Mouse (Mus musculus) MEL (cell line): ENCODE data around the gene Trim63. TPM values are rescaled to one million over a fixed set of nuclear protein-coding genes. Genes with fewer than 3 reads are reported as not detected.

Experiments used
- DNase-seq: peaks from one replicate; pipeline ENCODE4 v3.0.0; 2011; ENCODE audit warnings: low read depth, low spot score
- H3K27ac ChIP-seq: 2 replicates; pipeline ENCODE4 v1.5.1; 2012; ENCODE audit warnings: low read depth, mild to moderate bottlenecking, control low read depth, low read length, moderate library complexity; ENCODE audit not compliant: control insufficient read depth
- H3K27me3 ChIP-seq, 2 experiments: fragments of 150-350 bp in 1 of 2; sonication (generic) in 1 of 2; 2 replicates each; pipeline ENCODE4 v1.6.1; 2012; ENCODE audit warnings: low read length in 2 of 2, mild to moderate bottlenecking in 2 of 2, improper control_type of control experiment in 1 of 2, moderate library complexity in 1 of 2; ENCODE audit not compliant: insufficient read depth in 2 of 2, control insufficient read depth in 1 of 2
- H3K36me3 ChIP-seq, 2 experiments: 2 replicates each; pipeline ENCODE4 v1.6.1; 2012 to 2014; ENCODE audit warnings: low read length in 2 of 2, improper control_type of control experiment in 1 of 2, inconsistent platforms in 1 of 2, mild to moderate bottlenecking in 1 of 2; ENCODE audit not compliant: insufficient read depth in 2 of 2, control insufficient read depth in 1 of 2
- H3K4me1 ChIP-seq, 2 experiments: fragments of 150-350 bp in 1 of 2; sonication (generic) in 1 of 2; 2 replicates each; pipeline ENCODE4 v1.6.1; 2012; ENCODE audit warnings: low read length in 2 of 2, improper control_type of control experiment in 1 of 2, mild to moderate bottlenecking in 1 of 2; ENCODE audit not compliant: insufficient read depth in 2 of 2, control insufficient read depth in 1 of 2
- H3K4me3 ChIP-seq, 2 experiments: fragments of 150-350 bp in 1 of 2; sonication (generic) in 1 of 2; 2 replicates each; pipeline ENCODE4 v1.5.1; 2012; ENCODE audit warnings: low read depth in 2 of 2, low read length in 2 of 2, mild to moderate bottlenecking in 2 of 2, moderate library complexity in 2 of 2, control low read depth in 1 of 2, improper control_type of control experiment in 1 of 2; ENCODE audit not compliant: control insufficient read depth in 1 of 2, insufficient read depth in 1 of 2
- H3K79me2 ChIP-seq: 2 replicates; pipeline ENCODE4 v1.6.1; 2012; ENCODE audit warnings: mild to moderate bottlenecking, low read length, moderate library complexity; ENCODE audit not compliant: control insufficient read depth, poor library complexity, insufficient read depth
- H3K9ac ChIP-seq: 2 replicates; pipeline ENCODE4 v1.6.1; 2012; ENCODE audit warnings: low read depth, mild to moderate bottlenecking, control low read depth, low read length, moderate library complexity; ENCODE audit not compliant: control insufficient read depth, poor library complexity, severe bottlenecking
- H3K9me3 ChIP-seq: fragments of 150-350 bp; sonication (generic); replicated peaks from 2 replicates; pipeline ENCODE4 v1.6.1; 2012; ENCODE audit warnings: mild to moderate bottlenecking, low read length, improper control_type of control experiment, moderate library complexity; ENCODE audit not compliant: insufficient read depth
- ELF1 ChIP-seq: IDR thresholded peaks from 2 replicates; pipeline ENCODE4 v1.6.1; 2014; ENCODE audit warnings: low read depth, mild to moderate bottlenecking, inconsistent platforms, low read length, improper control_type of control experiment, moderate library complexity
- GABPA ChIP-seq: IDR thresholded peaks from 2 replicates; pipeline ENCODE4 v1.6.1; 2012; ENCODE audit warnings: low read depth, mild to moderate bottlenecking, inconsistent platforms, low read length, improper control_type of control experiment, moderate library complexity
- KAT2A ChIP-seq: conservative IDR thresholded peaks from 2 replicates; pipeline ENCODE4 v1.6.1; 2012; ENCODE audit warnings: low read depth, low read length, improper control_type of control experiment, inconsistent platforms
- MAX ChIP-seq: IDR thresholded peaks from 2 replicates; pipeline ENCODE4 v1.6.1; 2011; ENCODE audit warnings: low read length, improper control_type of control experiment
- MEF2A ChIP-seq: IDR thresholded peaks from 2 replicates; pipeline ENCODE4 v1.6.1; 2014; ENCODE audit warnings: low read depth, mild to moderate bottlenecking, inconsistent platforms, low read length, improper control_type of control experiment; ENCODE audit not compliant: poor library complexity, insufficient replicate concordance, severe bottlenecking; ENCODE audit errors: extremely low read depth
- MXI1 ChIP-seq: IDR thresholded peaks from 2 replicates; pipeline ENCODE4 v1.6.1; 2011; ENCODE audit warnings: mild to moderate bottlenecking, low read depth, low read length, improper control_type of control experiment
- POLR2AphosphoS2 ChIP-seq: IDR thresholded peaks from 2 replicates; pipeline ENCODE4 v1.6.1; 2011; ENCODE audit warnings: low read length, improper control_type of control experiment
- USF2 ChIP-seq, 2 experiments: IDR thresholded peaks; 2 replicates each; pipeline ENCODE4 v1.6.1; 2011 to 2012; ENCODE audit warnings: improper control_type of control experiment in 2 of 2, low read length in 2 of 2, borderline replicate concordance in 1 of 2, inconsistent platforms in 1 of 2, low read depth in 1 of 2, mild to moderate bottlenecking in 1 of 2; ENCODE audit not compliant: insufficient read depth in 1 of 2
- ZNF384 ChIP-seq: IDR thresholded peaks from 2 replicates; pipeline ENCODE4 v1.6.1; 2012; ENCODE audit warnings: low read depth, mild to moderate bottlenecking, inconsistent platforms, low read length, improper control_type of control experiment
- polyA plus RNA-seq, 2 experiments: library from polyadenylated mRNA; stranded (reverse) in 1 of 2; unstranded in 1 of 2; fragments of >175 nt in 1 of 2; fragments of >200 nt in 1 of 2; gene quantifications; 2 replicates each; pipeline versions ENCODE4 v1.2.1 to v1.2.4; 2012; ENCODE audit warnings: low replicate concordance in 2 of 2, low read depth in 1 of 2; ENCODE audit not compliant: insufficient read length in 2 of 2, insufficient read depth in 1 of 2, missing spikeins in 1 of 2
- total RNA-seq: library from RNA; depleted of rRNA; stranded (reverse); fragments of 300-350 nt; gene quantifications from 2 replicates; pipeline ENCODE4 v1.2.3, GENCODE M21; 2012; rRNA removed

Trim63 gene
- total and polyA plus RNA-seq, 3 experiments, result not detected

DNA sequence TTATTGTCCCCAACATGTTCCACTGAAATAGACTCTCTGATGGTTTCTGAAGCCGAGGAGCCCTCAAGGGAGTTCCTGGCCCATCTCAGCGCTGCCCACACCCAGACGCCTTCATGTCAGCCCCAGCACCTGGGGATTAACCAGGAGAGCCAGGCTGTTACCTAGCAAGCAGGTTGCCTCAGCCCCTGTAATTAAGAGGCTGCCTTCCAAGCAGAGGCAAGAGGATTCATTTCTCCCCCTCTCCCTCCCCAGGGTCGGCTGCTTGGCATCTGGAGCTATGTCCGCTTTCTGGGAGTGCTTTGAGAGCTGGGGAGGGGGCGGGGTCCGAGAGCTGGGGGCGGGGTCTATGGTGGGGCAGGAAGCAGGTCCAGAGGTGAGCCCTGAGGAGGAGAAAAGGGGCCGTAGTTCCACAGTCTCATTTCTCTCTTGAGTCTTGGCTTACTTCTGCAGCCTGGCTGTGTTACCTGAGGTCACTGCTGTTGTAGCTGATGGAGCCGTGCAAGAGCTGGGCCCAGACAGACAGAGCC lies 63.2 kb downstream of the Trim63 start:
- no peak for DNase-seq
- Histone ChIP-seq H3K79me2 (no peaks in the 10 kb centered on the region), H3K9ac (no peak overlapping the region), H3K4me3 (no peak overlapping the region), H3K27ac (no peak overlapping the region), H3K4me1 (no peaks in the 10 kb centered on the region), H3K36me3 (no peaks in the 10 kb centered on the region), H3K9me3 (no peaks in the 10 kb centered on the region), H3K27me3 (no peaks in the 10 kb centered on the region)
- TF ChIP-seq POLR2AphosphoS2 (no peak), USF2 (IDR thresholded peaks at IDR 0.05; ENCODE audit: borderline replicate concordance in 1 of 2, insufficient read depth in 1 of 2, low read depth in 1 of 2, low read length in 2 of 2) (no peak), MXI1 (no peak), ZNF384 (no peak), MAX (no peak), GABPA (no peak), ELF1 (no peak), MEF2A (no peak), KAT2A (no peak)

Other genes with a start within 250 kb of the Trim63 start
- gene Cd52, start 220.0 kb upstream of the Trim63 start, total RNA-seq, result 0.52 and 1.3 TPM in 2 replicates
- gene Cd52, start 220.0 kb upstream of the Trim63 start, polyA plus RNA-seq, result under 1 TPM in 1 of 2 experiments, not detected in 1; 0.86 TPM
- 2.6 and 5.4 TPM in 2 replicates for gene Ubxn11, start 212.6 kb upstream of the Trim63 start, total RNA-seq
- gene Ubxn11, start 212.6 kb upstream of the Trim63 start, polyA plus RNA-seq, result 10 to 100 TPM in 1 of 2 experiments, not detected in 1; 11.9 TPM
- gene Sh3bgrl3, start 186.3 kb upstream of the Trim63 start, total RNA-seq, result 122 and 126 TPM in 2 replicates
- gene Sh3bgrl3, start 186.3 kb upstream of the Trim63 start, polyA plus RNA-seq, result 100 to 1,000 TPM in 1 of 2 experiments, not detected in 1; 414 TPM
- 30.8 and 32.9 TPM in 2 replicates for gene Cep85, start 128.0 kb upstream of the Trim63 start, total RNA-seq
- gene Cep85, start 128.0 kb upstream of the Trim63 start, polyA plus RNA-seq, result 10 to 100 TPM; 80.9 to 81.1 TPM
- not detected in 2 replicates for gene Gm7534, start 112.1 kb upstream of the Trim63 start, total RNA-seq
- gene Gm7534, start 112.1 kb upstream of the Trim63 start, polyA plus RNA-seq, result not detected
- not detected in 2 replicates for gene Catsper4, start 87.7 kb upstream of the Trim63 start, total RNA-seq
- gene Catsper4, start 87.7 kb upstream of the Trim63 start, polyA plus RNA-seq, result not detected
- gene Cnksr1, start 76.7 kb upstream of the Trim63 start, total RNA-seq, result not detected in 2 replicates
- under 1 TPM in 1 of 2 experiments, not detected in 1; 0.07 TPM for gene Cnksr1, start 76.7 kb upstream of the Trim63 start, polyA plus RNA-seq
- 1.6 and 2.8 TPM in 2 replicates for gene E130218I03Rik, start 71.5 kb upstream of the Trim63 start, total RNA-seq
- 1 to 10 TPM in 1 of 2 experiments, not detected in 1; 1.6 TPM for gene E130218I03Rik, start 71.5 kb upstream of the Trim63 start, polyA plus RNA-seq
- gene Zfp593, start 69.5 kb upstream of the Trim63 start, total RNA-seq, result 27.3 and 30.4 TPM in 2 replicates
- 10 to 100 TPM in 1 of 2 experiments, not detected in 1; 33.9 TPM for gene Zfp593, start 69.5 kb upstream of the Trim63 start, polyA plus RNA-seq
- not detected in 2 replicates for gene Gm30191, start 68.2 kb upstream of the Trim63 start, total RNA-seq
- not detected for gene Gm30191, start 68.2 kb upstream of the Trim63 start, polyA plus RNA-seq
- gene Grrp1, start 61.0 kb upstream of the Trim63 start, total RNA-seq, result not detected in 2 replicates
- gene Grrp1, start 61.0 kb upstream of the Trim63 start, polyA plus RNA-seq, result not detected
- 13.0 and 14.3 TPM in 2 replicates for gene Pdik1l, start 27.2 kb upstream of the Trim63 start, total RNA-seq
- gene Pdik1l, start 27.2 kb upstream of the Trim63 start, polyA plus RNA-seq, result 10 to 100 TPM; 11.7 to 32.1 TPM
- 0.46 and 0.54 TPM in 2 replicates for gene Slc30a2, start 28.1 kb downstream of the Trim63 start, total RNA-seq
- under 1 TPM in 1 of 2 experiments, not detected in 1; 0.39 TPM for gene Slc30a2, start 28.1 kb downstream of the Trim63 start, polyA plus RNA-seq
- 0.03 and 0.04 TPM in 2 replicates for gene Extl1, start 68.7 kb downstream of the Trim63 start, total RNA-seq
- gene Extl1, start 68.7 kb downstream of the Trim63 start, polyA plus RNA-seq, result under 1 TPM in 1 of 2 experiments, not detected in 1; 0.33 TPM
- gene Pafah2, start 81.2 kb downstream of the Trim63 start, total RNA-seq, result 6.0 TPM in 2 replicates
- gene Pafah2, start 81.2 kb downstream of the Trim63 start, polyA plus RNA-seq, result 10 to 100 TPM in 1 of 2 experiments, not detected in 1; 10.6 TPM
- gene Stmn1, start 153.2 kb downstream of the Trim63 start, total RNA-seq, result 200 and 214 TPM in 2 replicates
- gene Stmn1, start 153.2 kb downstream of the Trim63 start, polyA plus RNA-seq, result 100 to 1,000 TPM in 1 of 2 experiments, not detected in 1; 350 TPM
- gene Paqr7, start 181.6 kb downstream of the Trim63 start, total RNA-seq, result 0.19 and 0.26 TPM in 2 replicates
- 1 to 10 TPM in 1 of 2 experiments, not detected in 1; 2.4 TPM for gene Paqr7, start 181.6 kb downstream of the Trim63 start, polyA plus RNA-seq
- 12.8 and 14.9 TPM in 2 replicates for gene Aunip, start 195.9 kb downstream of the Trim63 start, total RNA-seq
- gene Aunip, start 195.9 kb downstream of the Trim63 start, polyA plus RNA-seq, result 10 to 100 TPM in 1 of 2 experiments, not detected in 1; 20.6 TPM
- gene Mtfr1l, start 220.3 kb downstream of the Trim63 start, total RNA-seq, result 44.3 and 52.0 TPM in 2 replicates
- gene Mtfr1l, start 220.3 kb downstream of the Trim63 start, polyA plus RNA-seq, result 10 to 100 TPM in 1 of 2 experiments, not detected in 1; 88.3 TPM
- gene Selenon, start 237.0 kb downstream of the Trim63 start, total RNA-seq, result 2.2 and 2.9 TPM in 2 replicates
- gene Selenon, start 237.0 kb downstream of the Trim63 start, polyA plus RNA-seq, result 10 to 100 TPM in 1 of 2 experiments, not detected in 1; 16.3 TPM